Mouse (Mus musculus) kidney, adult 2 months (tissue): ENCODE results near the gene Krtdap.

Experiments used
- CTCF ChIP-seq: fragments of 200-500 bp; conservative IDR thresholded peaks from 2 replicates; pipeline ENCODE4 v1.5.1; 2011; ENCODE audit warnings: low read depth, mild to moderate bottlenecking, control low read depth, low read length, moderate library complexity, mixed read lengths; ENCODE audit not compliant: insufficient read depth, insufficient read length
- POLR2A ChIP-seq: fragments of 200-500 bp; IDR thresholded peaks from one replicate; pipeline ENCODE4 v1.6.1; 2011; ENCODE audit warnings: low read depth, low read length, control low read depth

DNA sequence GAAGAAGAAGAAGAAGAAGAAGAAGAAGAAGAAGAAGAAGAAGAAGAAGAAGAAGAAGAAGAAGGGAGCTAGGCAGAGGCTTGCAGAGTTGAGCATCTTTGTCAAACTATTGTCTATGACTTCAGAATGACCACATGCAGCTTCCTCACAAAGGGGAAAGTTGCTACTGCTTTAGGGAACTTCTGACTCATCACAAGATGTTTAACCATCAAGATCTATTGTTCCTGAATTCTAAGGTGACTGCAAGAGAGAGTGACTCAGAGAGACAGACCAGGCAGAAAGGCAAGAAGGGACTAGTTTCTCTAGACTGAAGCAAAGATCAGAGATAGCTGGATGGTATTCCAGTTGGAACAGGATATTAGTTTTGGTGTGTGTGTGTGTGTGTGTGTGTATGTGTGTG lies 7.2 kb downstream of the Krtdap start:
- TF ChIP-seq POLR2A (no peak), CTCF (no peak)
